Mouse (Mus musculus): ENCODE data around the gene March9.
A peak's percentile ranks its signal among the peaks of the same experiment; 100 is the strongest.

DNA sequence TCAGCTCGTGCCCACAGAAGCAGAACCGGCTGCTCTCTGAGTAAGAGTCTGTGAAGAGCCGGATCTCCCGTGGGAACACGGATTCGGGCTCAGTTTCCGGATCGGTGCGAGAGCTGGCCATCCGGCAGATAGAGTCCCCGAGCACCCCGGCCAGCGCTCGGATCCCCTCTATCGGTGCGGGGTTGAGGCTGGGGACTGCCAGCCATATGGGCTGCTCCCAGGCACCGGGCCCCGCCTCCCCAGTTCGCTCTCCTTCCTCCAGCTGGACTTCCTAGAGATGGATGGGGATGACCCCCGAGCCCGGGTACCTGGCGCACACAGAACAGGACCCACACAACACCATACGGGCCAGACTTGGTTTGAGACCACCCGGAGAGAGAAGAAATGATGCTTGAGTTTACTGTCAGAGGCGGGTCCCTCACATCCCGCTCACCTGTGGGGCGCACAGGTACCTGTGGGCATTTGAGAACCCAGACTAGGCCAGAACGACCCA lies 18.7 kb downstream of the March9 start, which contains the start of the genes Mettl1 and Eef1akmt3:
- TF ChIP-seq CHD2 (IDR thresholded peaks at IDR 0.05; ENCODE audit: low read length) (no peak), POLR2A (IDR thresholded peaks at IDR 0.05; ENCODE audit: control insufficient read depth in 1 of 2, insufficient read depth in 1 of 2, low read depth in 1 of 2, low read length in 2 of 2, poor library complexity in 1 of 2) (0 out of 4 replicates have a peak, but pooled peaks of 1 of the 2 experiments have one; percentile 37)
